Mouse (Mus musculus): ENCODE results near the gene Aldh3b1. TPM values are rescaled to one million over a fixed set of nuclear protein-coding genes. Genes with fewer than 3 reads are reported as not detected.

Gene Aldh3b1
- total and polyA plus RNA-seq, 2 experiments from 2014 or later = 4.1 to 4.2 TPM

GRCm38 (mm10) chr19:3896208-3896607 lies 33.4 kb downstream of the Aldh3b1 start:
- H3K36me3 ChIP-seq (ENCODE audit: insufficient read depth) = peaks cover 57% of the 10 kb centered on the region
- no peak for TF ChIP-seq CTCF (IDR thresholded peaks at IDR 0.05; ENCODE audit: low read depth)
- no peak overlapping the region for H3K9ac ChIP-seq
- H3K4me2 ChIP-seq (ENCODE audit: low read depth) = no peak overlapping the region
- 0 out of 2 replicates have a peak overlapping the region, but pooled peaks have one; percentile 15 for H3K27ac ChIP-seq (ENCODE audit: low read depth, low read length)
- no peaks in the 10 kb centered on the region for H3K9me3 ChIP-seq (ENCODE audit: low read length)
- no peaks in the 10 kb centered on the region for H3K27me3 ChIP-seq (ENCODE audit: insufficient read depth, low read length)
- H3K4me3 ChIP-seq (ENCODE audit: low read depth, low read length) = no peak overlapping the region
- no peaks in the 10 kb centered on the region for H3K4me1 ChIP-seq (ENCODE audit: insufficient read depth)
- WGBS = 93% methylated on average over 10 of the region's 10 CpGs
- DNase-seq (no peak), ATAC-seq (no peak)

GRCm38 (mm10) chr19:3895171-3895631 lies 34.4 kb downstream of the Aldh3b1 start:
- no peaks in the 10 kb centered on the region for H3K9me3 ChIP-seq (ENCODE audit: low read length)
- H3K4me2 ChIP-seq (ENCODE audit: low read depth) = no peak overlapping the region
- DNase-seq (peak; percentile 24), ATAC-seq (peak; percentile 86)
- H3K36me3 ChIP-seq (ENCODE audit: insufficient read depth) = peaks cover 67% of the 10 kb centered on the region
- peak overlapping the region; percentile 29; the same call in 1 of the 2 replicates for H3K27ac ChIP-seq (ENCODE audit: low read depth, low read length)
- H3K4me3 ChIP-seq (ENCODE audit: low read depth, low read length) = no peak overlapping the region
- TF ChIP-seq CTCF (IDR thresholded peaks at IDR 0.05; ENCODE audit: low read depth) = no peak
- H3K9ac ChIP-seq = no peak overlapping the region
- no peaks in the 10 kb centered on the region for H3K27me3 ChIP-seq (ENCODE audit: insufficient read depth, low read length)
- WGBS = 28% methylated on average over 3 of the region's 3 CpGs
- H3K4me1 ChIP-seq (ENCODE audit: insufficient read depth) = no peaks in the 10 kb centered on the region

DNA sequence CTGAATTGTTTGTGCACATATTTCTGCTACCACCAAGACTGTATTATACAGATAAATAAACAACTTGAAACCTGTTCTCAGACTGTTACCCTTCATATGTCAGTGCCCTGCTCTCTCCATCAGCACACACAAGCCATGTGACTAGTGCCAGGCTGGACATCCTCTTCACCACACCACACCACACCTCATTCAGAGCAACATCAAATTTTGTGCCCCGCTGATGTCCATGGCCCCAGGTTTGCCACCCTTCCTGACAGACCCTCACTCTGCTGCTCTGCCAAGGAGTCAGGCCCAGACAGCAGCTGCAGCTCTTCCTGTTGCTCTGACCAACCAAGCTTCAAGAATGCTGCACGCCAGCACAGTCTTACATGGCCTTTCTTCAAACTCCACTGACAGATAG lies 35.3 kb downstream of the Aldh3b1 start:
- TF ChIP-seq CTCF (IDR thresholded peaks at IDR 0.05; ENCODE audit: low read depth) = no peak
- no peaks in the 10 kb centered on the region for H3K4me1 ChIP-seq (ENCODE audit: insufficient read depth)
- DNase-seq = no peak
- 88% methylated on average over 2 of the region's 2 CpGs for WGBS
- ATAC-seq = no peak
- H3K4me3 ChIP-seq (ENCODE audit: low read depth, low read length) = no peak overlapping the region
- H3K27ac ChIP-seq (ENCODE audit: low read depth, low read length) = no peak overlapping the region
- peaks cover 76% of the 10 kb centered on the region for H3K36me3 ChIP-seq (ENCODE audit: insufficient read depth)
- no peak overlapping the region for H3K9ac ChIP-seq
- H3K9me3 ChIP-seq (ENCODE audit: low read length) = no peaks in the 10 kb centered on the region
- no peaks in the 10 kb centered on the region for H3K27me3 ChIP-seq (ENCODE audit: insufficient read depth, low read length)
- H3K4me2 ChIP-seq (ENCODE audit: low read depth) = no peak overlapping the region

DNA sequence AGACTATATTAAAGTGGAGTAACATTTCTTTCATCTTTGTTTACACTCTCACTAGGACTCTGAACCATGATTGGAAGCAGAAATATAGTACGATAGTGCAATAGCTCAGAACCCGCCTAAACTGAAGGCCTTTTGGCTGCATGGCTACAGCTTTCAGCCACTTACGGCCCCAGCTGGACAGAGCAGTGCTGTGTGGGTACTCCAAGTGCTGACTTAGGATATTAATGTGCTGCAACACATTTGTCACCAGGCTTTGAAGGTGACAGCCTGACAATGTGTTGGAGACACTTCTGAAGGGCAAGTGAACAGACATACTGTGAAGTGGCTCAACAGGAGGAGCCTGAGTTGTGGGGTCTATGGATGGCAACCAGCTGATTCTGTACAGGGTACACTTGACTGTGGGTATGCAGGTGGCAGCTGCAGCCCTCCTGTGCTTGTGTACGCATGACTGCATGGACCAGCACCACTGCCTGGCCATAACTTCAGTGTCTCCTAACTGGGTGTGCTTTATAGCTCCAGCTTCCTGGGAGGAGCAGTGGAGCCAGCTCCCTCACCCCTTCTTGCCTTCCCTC lies 36.0 kb downstream of the Aldh3b1 start:
- 89% methylated on average over 4 of the region's 4 CpGs for WGBS
- H3K9me3 ChIP-seq (ENCODE audit: low read length) = no peaks in the 10 kb centered on the region

DNA sequence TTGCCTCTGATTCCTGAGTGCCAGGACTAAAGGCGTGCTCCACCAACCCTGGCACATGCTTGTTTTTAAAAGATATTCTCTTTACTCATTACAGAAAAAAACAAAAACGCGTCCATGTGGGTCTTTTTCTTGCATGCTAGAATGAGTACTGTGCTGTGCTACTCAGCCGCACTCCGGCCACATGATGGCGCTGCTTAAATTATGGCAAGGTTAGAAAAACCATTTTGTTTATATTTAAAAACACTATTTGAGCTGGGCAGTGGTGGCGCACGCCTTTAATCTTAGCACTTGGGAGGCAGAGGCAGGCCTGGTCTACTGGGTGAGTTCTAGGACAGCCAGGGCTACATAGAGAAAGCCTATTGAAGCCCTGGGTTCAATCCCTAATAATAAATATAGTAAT lies 39.4 kb downstream of the Aldh3b1 start:
- peaks cover 83% of the 10 kb centered on the region for H3K36me3 ChIP-seq (ENCODE audit: insufficient read depth)
- H3K27ac ChIP-seq (ENCODE audit: low read depth, low read length) = no peak overlapping the region
- H3K9me3 ChIP-seq (ENCODE audit: low read length) = no peaks in the 10 kb centered on the region
- no peak for DNase-seq
- TF ChIP-seq CTCF (IDR thresholded peaks at IDR 0.05; ENCODE audit: low read depth) = peak; percentile 52
- WGBS = 90% methylated on average over 8 of the region's 8 CpGs
- H3K4me2 ChIP-seq (ENCODE audit: low read depth) = no peak overlapping the region
- H3K9ac ChIP-seq = no peak overlapping the region
- no peak for ATAC-seq
- no peaks in the 10 kb centered on the region for H3K27me3 ChIP-seq (ENCODE audit: insufficient read depth, low read length)
- no peak overlapping the region for H3K4me3 ChIP-seq (ENCODE audit: low read depth, low read length)
- H3K4me1 ChIP-seq (ENCODE audit: insufficient read depth) = no peaks in the 10 kb centered on the region

More for the DNA sequence above, 36.0 kb downstream of the Aldh3b1 start:
- no peak for ATAC-seq
- Histone ChIP-seq H3K27ac (ENCODE audit: low read depth, low read length) (no peak overlapping the region), H3K4me1 (ENCODE audit: insufficient read depth) (no peaks in the 10 kb centered on the region), H3K9ac (no peak overlapping the region), H3K4me2 (ENCODE audit: low read depth) (no peak overlapping the region), H3K27me3 (ENCODE audit: insufficient read depth, low read length) (no peaks in the 10 kb centered on the region), H3K36me3 (ENCODE audit: insufficient read depth) (peaks cover 82% of the 10 kb centered on the region), H3K4me3 (ENCODE audit: low read depth, low read length) (no peak overlapping the region)
- DNase-seq = no peak
- no peak for TF ChIP-seq CTCF (IDR thresholded peaks at IDR 0.05; ENCODE audit: low read depth)

- H3K4me1 ChIP-seq (ENCODE audit: insufficient read depth) = no peaks in the 10 kb centered on the region
- whole genome bisulfite sequencing = 93% methylated on average over 5 of the region's 5 CpGs
- DNase-seq = no peak
- no peak overlapping the region for H3K9ac ChIP-seq
- H3K9me3 ChIP-seq (ENCODE audit: low read length) = no peaks in the 10 kb centered on the region
- no peak overlapping the region for H3K4me2 ChIP-seq (ENCODE audit: low read depth)
- H3K27me3 ChIP-seq (ENCODE audit: insufficient read depth, low read length) = no peaks in the 10 kb centered on the region
- H3K27ac ChIP-seq (ENCODE audit: low read depth, low read length) = no peak overlapping the region
- TF ChIP-seq CTCF (IDR thresholded peaks at IDR 0.05; ENCODE audit: low read depth) = no peak
- H3K36me3 ChIP-seq (ENCODE audit: insufficient read depth) = peaks cover 75% of the 10 kb centered on the region
- ATAC-seq = no peak
- no peak overlapping the region for H3K4me3 ChIP-seq (ENCODE audit: low read depth, low read length)
These were observed 40.5 kb downstream of the Aldh3b1 start for GRCm38 (mm10) chr19:3889096-3889495.

DNA sequence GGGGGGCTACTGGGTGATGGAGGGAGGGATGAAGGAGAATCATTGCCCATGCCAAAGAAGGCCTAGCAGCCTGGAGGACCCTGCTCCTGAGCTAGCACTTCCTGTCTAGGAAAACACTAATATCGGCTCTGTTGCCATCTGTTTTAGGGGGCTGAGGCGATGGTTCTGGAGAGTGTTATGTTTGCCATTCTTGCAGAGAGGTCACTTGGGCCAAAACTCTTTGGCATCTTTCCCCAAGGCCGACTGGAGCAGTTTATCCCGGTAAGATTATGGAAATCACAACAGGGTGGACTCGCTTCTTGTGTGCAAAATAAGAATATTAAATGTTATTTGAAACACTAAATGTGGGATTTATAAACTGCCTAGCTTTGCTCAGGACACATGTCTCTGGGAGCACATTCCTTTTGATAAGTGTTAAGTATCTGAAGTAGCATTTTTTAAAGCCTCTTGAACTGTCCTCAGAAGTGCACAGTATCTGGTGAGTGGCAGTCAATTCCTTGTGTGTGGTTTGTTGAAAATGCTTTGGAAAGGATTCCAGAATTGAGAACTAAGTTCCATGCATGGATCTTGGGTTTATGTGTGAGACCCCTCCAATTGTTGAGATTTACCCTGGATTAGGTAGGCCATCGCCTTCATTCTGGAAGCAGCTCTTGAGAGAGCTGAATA lies 45.1 kb downstream of the Aldh3b1 start:
- no peak overlapping the region for H3K4me2 ChIP-seq (ENCODE audit: low read depth)
- H3K9ac ChIP-seq = no peak overlapping the region
- DNase-seq (no peak), ATAC-seq (no peak)
- H3K36me3 ChIP-seq (ENCODE audit: insufficient read depth) = peaks cover 30% of the 10 kb centered on the region
- H3K4me1 ChIP-seq (ENCODE audit: insufficient read depth) = no peaks in the 10 kb centered on the region
- 82% methylated on average over 6 of the region's 6 CpGs for WGBS
- no peak for TF ChIP-seq CTCF (IDR thresholded peaks at IDR 0.05; ENCODE audit: low read depth)
- no peaks in the 10 kb centered on the region for H3K9me3 ChIP-seq (ENCODE audit: low read length)
- no peak overlapping the region for H3K4me3 ChIP-seq (ENCODE audit: low read depth, low read length)
- H3K27me3 ChIP-seq (ENCODE audit: insufficient read depth, low read length) = no peaks in the 10 kb centered on the region
- no peak overlapping the region for H3K27ac ChIP-seq (ENCODE audit: low read depth, low read length)

All from forebrain, postnatal 0 days (tissue).